Mouse (Mus musculus) liver, embryonic 14.5 days (tissue): ENCODE data around the gene Gm37240. TPM values are rescaled to one million over a fixed set of nuclear protein-coding genes. Genes with fewer than 3 reads are reported as not detected.

Experiments
- ATAC-seq: fragments of 200-750 bp; cut with Nextera tagmentation; 2 replicates; pipeline ENCODE4 v1.8.0; 2017; ENCODE audit warnings: moderate number of reproducible peaks, mild to moderate bottlenecking, moderate library complexity; ENCODE audit not compliant: insufficient read depth
- DNase-seq, 3 experiments: peaks; one replicate each; pipeline ENCODE4 v3.0.0-alpha.2; 2012 to 2013; ENCODE audit warnings: low read depth in 3 of 3, low spot score in 3 of 3
- H3K27ac ChIP-seq: fragments of 300-500 bp; sonication (generic); 2 replicates; pipeline ENCODE4 v1.5.1; 2014; ENCODE audit warnings: moderate library complexity, mild to moderate bottlenecking, control low read depth, inconsistent platforms
- H3K27me3 ChIP-seq: fragments of 300-500 bp; sonication (generic); 2 replicates; pipeline ENCODE4 v1.6.1; 2014; ENCODE audit warnings: mild to moderate bottlenecking, low read length, moderate library complexity; ENCODE audit not compliant: control insufficient read depth, insufficient read depth
- H3K36me3 ChIP-seq: fragments of 300-500 bp; sonication (generic); replicated peaks from 2 replicates; pipeline ENCODE4 v1.6.1; 2014; ENCODE audit warnings: low read depth; ENCODE audit not compliant: control insufficient read depth, insufficient read depth
- H3K4me1 ChIP-seq, 2 experiments: fragments of 200-500 bp in 1 of 2; fragments of 300-500 bp in 1 of 2; sonication (generic) in 1 of 2; replicated peaks; 2 replicates each; pipeline ENCODE4 v1.6.1; 2012 to 2014; ENCODE audit warnings: antibody characterized with exemption in 1 of 2, inconsistent platforms in 1 of 2, low read length in 1 of 2; ENCODE audit not compliant: control insufficient read depth in 2 of 2, insufficient read depth in 2 of 2
- H3K4me2 ChIP-seq: fragments of 300-500 bp; sonication (generic); 2 replicates; pipeline ENCODE4 v1.6.1; 2014; ENCODE audit warnings: low read depth, mild to moderate bottlenecking, control low read depth, moderate library complexity
- H3K4me3 ChIP-seq, 2 experiments: fragments of 200-500 bp in 1 of 2; fragments of 300-500 bp in 1 of 2; sonication (generic) in 1 of 2; 2 replicates each; pipeline ENCODE4 v1.5.1; 2012 to 2014; ENCODE audit warnings: low read depth in 2 of 2, low read length in 2 of 2, mild to moderate bottlenecking in 2 of 2, control low read depth in 1 of 2, inconsistent platforms in 1 of 2, moderate library complexity in 1 of 2; ENCODE audit not compliant: insufficient read depth in 1 of 2
- H3K9ac ChIP-seq: fragments of 300-500 bp; sonication (generic); replicated peaks from 2 replicates; pipeline ENCODE4 v1.6.1; 2014; ENCODE audit warnings: mild to moderate bottlenecking, control low read depth, moderate library complexity
- H3K9me3 ChIP-seq: fragments of 300-500 bp; sonication (generic); 2 replicates; pipeline ENCODE4 v1.6.1; 2016; ENCODE audit warnings: low read length, mixed read lengths; ENCODE audit not compliant: control insufficient read depth
- CTCF ChIP-seq: IDR thresholded peaks from 2 replicates; pipeline ENCODE4 v1.5.1; 2016; ENCODE audit warnings: antibody characterized with exemption, low read depth, control low read depth
- EP300 ChIP-seq: IDR thresholded peaks from 2 replicates; pipeline ENCODE4 v1.6.1; 2016; ENCODE audit warnings: antibody characterized with exemption, low read depth
- WGBS: fragments of 180-500 bp; shearing (Covaris S2); extraction: QIAGEN DNeasy Blood & Tissue Kit; methylation state at CpG from one replicate; pipeline ENCODE4 v1.1.7; 2014; ENCODE audit not compliant: insufficient replicate concordance; 5-methylcytosine and 5-hydroxymethylcytosine counted together
- polyA plus RNA-seq, 2 experiments: library from polyadenylated mRNA; depleted of rRNA in 1 of 2; stranded (reverse) in 1 of 2; unstranded in 1 of 2; fragments of >200 nt; fragmentation: Nextera tagmentation in 1 of 2; extraction: Ambion mirVana in 1 of 2; gene quantifications; 2 replicates each; pipeline versions ENCODE4 v1.2.1 to v1.2.3; 2012 to 2014

Gene Gm37240
- polyA plus RNA-seq, 2 experiments: 0.03 to 0.30 TPM

DNA sequence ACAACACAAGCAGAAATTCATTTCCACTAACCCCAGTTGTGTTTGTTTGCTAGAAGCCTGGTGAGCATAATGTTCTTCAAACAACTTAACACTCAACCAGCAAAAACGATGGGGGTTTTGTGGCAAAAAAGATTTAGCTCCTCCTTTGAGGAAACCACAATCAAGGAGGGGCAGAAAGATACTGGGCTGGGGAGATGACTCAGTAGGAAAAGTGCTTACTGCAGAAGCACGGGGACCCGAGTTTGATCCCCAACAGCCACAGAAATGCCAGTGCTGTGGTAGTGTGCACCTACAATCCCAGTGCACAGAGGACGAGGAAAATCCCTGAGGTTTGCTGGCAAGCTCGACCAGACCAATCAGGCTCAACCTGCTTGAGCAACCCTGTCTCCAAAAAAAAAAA, 1138.1 kb downstream of the Gm37240 start:
- WGBS: 6% methylated on average over 5 of the region's 5 CpGs
- H3K9me3 ChIP-seq: no peaks in the 10 kb centered on the region
- H3K36me3 ChIP-seq: no peaks in the 10 kb centered on the region

DNA sequence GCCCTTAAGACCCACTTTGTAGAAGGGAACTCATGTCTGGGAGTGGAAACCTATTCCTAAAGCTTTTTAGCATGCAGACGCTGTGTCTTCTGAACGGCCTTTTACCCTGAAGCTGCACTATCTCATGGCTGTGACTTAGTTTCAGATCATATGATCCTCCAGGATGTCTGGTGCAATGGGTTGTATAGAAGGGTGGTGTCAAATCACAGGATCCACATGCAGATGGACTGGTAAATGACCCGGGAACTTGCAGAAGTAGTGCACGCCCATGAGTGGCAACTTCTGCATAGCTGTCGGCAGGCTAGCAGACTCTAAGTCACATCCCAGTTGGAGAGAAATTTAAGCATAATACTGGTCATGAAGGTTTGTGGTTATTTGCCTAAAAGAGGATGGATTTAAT, 1139.2 kb downstream of the Gm37240 start:
- no peak overlapping the region for H3K4me3 ChIP-seq
- no peaks in the 10 kb centered on the region for H3K9me3 ChIP-seq
- ATAC-seq (no peak), DNase-seq (no peak)
- WGBS: 62% methylated on average over 5 of the region's 5 CpGs
- no peaks in the 10 kb centered on the region for H3K36me3 ChIP-seq
- H3K27me3 ChIP-seq: no peaks in the 10 kb centered on the region; the same call in none of the 2 replicates
- peaks cover 0 to 3% of the 10 kb centered on the region in 2 experiments; a peak in 2 of 4 replicates for H3K4me1 ChIP-seq
- TF ChIP-seq CTCF: no peak
- TF ChIP-seq EP300: no peak
- no peak overlapping the region for H3K9ac ChIP-seq
- H3K4me2 ChIP-seq: no peak overlapping the region
- no peak overlapping the region for H3K27ac ChIP-seq

More for the DNA sequence above, 1138.1 kb downstream of the Gm37240 start:
- H3K9ac ChIP-seq: no peak overlapping the region
- peaks cover 0 to 3% of the 10 kb centered on the region in 2 experiments; a peak in 2 of 4 replicates for H3K4me1 ChIP-seq
- DNase-seq (peak in 1 of 3 experiments; percentile 33), ATAC-seq (no peak)
- no peak overlapping the region for H3K4me2 ChIP-seq
- no peak overlapping the region for H3K4me3 ChIP-seq
- TF ChIP-seq CTCF (no peak), EP300 (no peak)
- no peaks in the 10 kb centered on the region; the same call in none of the 2 replicates for H3K27me3 ChIP-seq
- H3K27ac ChIP-seq: no peak overlapping the region

DNA sequence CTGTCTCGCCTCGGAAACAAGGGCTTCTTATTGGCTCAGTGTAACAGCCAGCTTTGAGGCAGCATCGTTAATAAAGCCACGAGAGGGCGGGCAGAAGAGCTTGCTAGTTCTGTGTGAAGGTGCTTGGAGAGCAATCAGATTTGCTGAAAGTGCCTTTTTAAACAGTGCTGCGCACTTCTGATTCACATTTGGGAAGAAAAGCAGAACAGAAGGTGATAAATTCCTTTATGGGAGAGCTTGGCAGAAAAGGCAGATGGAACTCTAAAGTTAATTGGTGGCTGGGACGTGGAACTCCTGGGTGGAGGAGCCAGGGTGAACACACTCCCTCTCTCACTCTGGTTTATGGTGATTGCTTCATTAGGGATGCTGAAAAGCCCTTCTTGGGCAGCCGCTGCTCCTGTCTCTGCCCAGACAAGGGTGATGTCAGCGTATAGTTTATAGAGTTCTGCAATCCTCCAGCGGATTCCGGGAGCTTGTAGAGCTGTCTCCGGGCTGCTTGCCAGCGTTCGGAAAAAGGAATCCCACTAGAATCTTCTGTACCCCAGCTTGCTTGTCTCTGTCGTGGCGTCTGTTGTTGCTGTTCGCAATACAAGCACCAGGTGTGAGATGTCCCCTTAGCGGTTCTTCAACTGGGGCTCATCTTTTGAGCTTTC, 1141.7 kb downstream of the Gm37240 start:
- no peaks in the 10 kb centered on the region; the same call in none of the 2 replicates for H3K27me3 ChIP-seq
- ATAC-seq (no peak), DNase-seq (no peak)
- TF ChIP-seq CTCF (no peak), EP300 (no peak)
- H3K36me3 ChIP-seq: no peaks in the 10 kb centered on the region
- H3K27ac ChIP-seq: no peak overlapping the region
- no peak overlapping the region for H3K4me2 ChIP-seq
- H3K4me3 ChIP-seq: no peak overlapping the region
- H3K9me3 ChIP-seq: no peaks in the 10 kb centered on the region
- H3K4me1 ChIP-seq: peaks cover 0 to 3% of the 10 kb centered on the region in 2 experiments; a peak in 2 of 4 replicates
- 48% methylated on average over 18 of the region's 18 CpGs for WGBS
- H3K9ac ChIP-seq: no peak overlapping the region

DNA sequence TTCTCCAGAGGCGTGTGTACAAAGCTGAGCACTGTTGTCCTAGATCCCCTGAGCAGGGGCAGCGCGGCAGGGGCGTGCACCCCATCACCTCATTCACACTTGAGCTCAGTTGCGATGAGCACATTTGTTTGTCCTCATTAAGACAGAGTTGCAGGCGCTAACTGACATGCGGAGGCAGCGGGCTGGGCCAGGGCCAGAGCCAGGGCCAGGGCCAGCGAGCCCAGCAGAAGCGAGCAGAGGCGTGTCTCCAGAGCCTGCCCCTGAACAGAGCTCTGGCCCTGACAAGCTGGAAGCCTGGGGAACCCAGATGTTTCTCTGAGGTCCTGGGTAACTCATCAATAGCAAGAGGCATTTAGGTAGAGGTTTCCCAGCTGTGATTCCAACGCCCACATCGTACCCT, 1142.6 kb downstream of the Gm37240 start:
- no peak for ATAC-seq
- no peaks in the 10 kb centered on the region for H3K9me3 ChIP-seq
- H3K27me3 ChIP-seq: no peaks in the 10 kb centered on the region; the same call in none of the 2 replicates
- no peak overlapping the region for H3K4me3 ChIP-seq
- no peak overlapping the region for H3K27ac ChIP-seq
- no peak for TF ChIP-seq CTCF
- no peak for TF ChIP-seq EP300
- H3K9ac ChIP-seq: no peak overlapping the region
- H3K4me1 ChIP-seq: peaks cover 0 to 3% of the 10 kb centered on the region in 2 experiments; a peak in 2 of 4 replicates
- no peaks in the 10 kb centered on the region for H3K36me3 ChIP-seq
- DNase-seq: no peak
- 62% methylated on average over 13 of the region's 13 CpGs for WGBS
- H3K4me2 ChIP-seq: no peak overlapping the region

DNA sequence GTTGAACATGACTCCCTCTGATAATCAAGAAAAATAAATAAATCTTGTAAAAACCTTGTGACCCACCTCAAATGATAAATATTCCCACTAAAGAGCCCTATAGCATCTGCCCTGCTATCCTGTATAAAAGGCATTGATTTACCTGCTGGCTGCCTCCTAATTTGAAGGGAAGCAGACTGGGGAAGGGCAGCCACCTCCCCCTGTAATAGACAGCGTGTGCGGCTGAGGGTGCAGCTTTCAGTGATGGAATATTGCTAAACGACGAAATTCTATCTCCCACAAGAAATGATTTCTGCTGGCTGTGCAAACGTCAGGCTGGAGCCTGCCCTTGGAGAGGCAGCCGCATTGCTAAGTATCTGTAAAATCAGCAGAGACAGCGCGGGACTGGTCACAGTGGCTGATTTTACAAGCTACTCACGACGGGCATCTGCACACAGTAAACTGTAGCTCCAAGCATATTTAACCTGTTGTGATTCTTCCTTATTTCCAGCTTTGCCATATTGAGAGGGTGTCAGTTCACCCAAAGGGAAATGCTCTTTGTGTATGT, 1147.2 kb downstream of the Gm37240 start:
- Histone ChIP-seq H3K27ac (no peak overlapping the region), H3K4me2 (no peak overlapping the region), H3K36me3 (no peaks in the 10 kb centered on the region), H3K9ac (no peak overlapping the region), H3K9me3 (no peaks in the 10 kb centered on the region), H3K27me3 (no peaks in the 10 kb centered on the region; the same call in 1 of the 2 replicates), H3K4me3 (no peak overlapping the region), H3K4me1 (no peaks in the 10 kb centered on the region)
- ATAC-seq (no peak), DNase-seq (no peak)
- TF ChIP-seq EP300: no peak
- no peak for TF ChIP-seq CTCF
- 64% methylated on average over 10 of the region's 10 CpGs for WGBS
